Mouse (Mus musculus): ENCODE results near the gene Fstl4.

GRCm38 (mm10) chr11:53210876-53211275 lies 446.4 kb downstream of the Fstl4 start:
- no peak for TF ChIP-seq CTCF (IDR thresholded peaks at IDR 0.05; ENCODE audit: low read depth, low read length)
- TF ChIP-seq POLR2A (IDR thresholded peaks at IDR 0.05; ENCODE audit: extremely low read depth, insufficient read depth, low read length) = no peak

Data from liver, adult 2 months (tissue).